Mouse (Mus musculus): Measurements from ENCODE around the gene Stoml1. TPM values are rescaled to one million over a fixed set of nuclear protein-coding genes. Genes with fewer than 3 reads are reported as not detected.

Stoml1 gene
- total RNA-seq, 2 experiments from 2014 or later, result 78.5 to 79.8 TPM

GRCm38 (mm10) chr9:58297961-58298477, 45.1 kb downstream of the Stoml1 start:
- no peak for DNase-seq (ENCODE audit: low spot score in 2 of 2)

- DNase-seq (ENCODE audit: low spot score in 2 of 2), result no peak
Measured at GRCm38 (mm10) chr9:58299356-58299799, 46.4 kb downstream of the Stoml1 start.

GRCm38 (mm10) chr9:58303115-58303514, 50.2 kb downstream of the Stoml1 start:
- DNase-seq (ENCODE audit: low spot score in 2 of 2), result no peak

DNA sequence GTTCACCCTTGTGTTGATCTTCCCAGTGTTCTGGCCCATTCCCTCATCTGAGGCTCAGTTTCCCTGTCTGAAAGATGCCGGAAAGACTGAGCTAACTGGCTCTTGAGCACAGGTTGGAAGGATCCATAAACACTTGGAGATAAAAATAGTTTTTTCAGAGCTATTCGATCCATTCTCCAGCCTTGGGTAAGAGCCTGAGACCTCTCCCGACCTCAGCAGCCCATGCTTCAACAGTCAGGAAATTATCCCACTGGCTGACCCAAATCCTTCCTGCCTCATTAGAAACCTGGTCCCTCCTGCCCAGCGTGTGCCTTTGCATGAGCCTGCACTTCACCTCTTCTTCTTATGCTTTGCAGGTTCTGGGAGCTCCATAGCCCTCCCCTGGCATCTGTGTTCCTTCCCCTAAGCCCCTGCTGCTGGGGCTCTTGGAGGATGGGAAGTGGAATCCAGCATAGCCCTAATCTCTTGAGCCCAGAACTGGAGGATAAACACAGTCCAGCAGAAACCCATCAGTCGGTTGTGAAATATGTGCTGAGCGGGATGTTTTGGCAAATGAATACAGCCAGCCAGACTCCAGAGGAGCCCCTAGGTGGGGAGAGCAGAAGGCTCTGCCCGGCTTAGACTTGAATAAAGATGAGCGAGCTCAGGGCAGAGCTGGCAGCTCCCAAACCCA, 50.8 kb downstream of the Stoml1 start:
- no peak for DNase-seq (ENCODE audit: low spot score in 2 of 2)

- DNase-seq (ENCODE audit: low spot score in 2 of 2), result no peak
Measured at GRCm38 (mm10) chr9:58305686-58306085, 52.7 kb downstream of the Stoml1 start.

DNA sequence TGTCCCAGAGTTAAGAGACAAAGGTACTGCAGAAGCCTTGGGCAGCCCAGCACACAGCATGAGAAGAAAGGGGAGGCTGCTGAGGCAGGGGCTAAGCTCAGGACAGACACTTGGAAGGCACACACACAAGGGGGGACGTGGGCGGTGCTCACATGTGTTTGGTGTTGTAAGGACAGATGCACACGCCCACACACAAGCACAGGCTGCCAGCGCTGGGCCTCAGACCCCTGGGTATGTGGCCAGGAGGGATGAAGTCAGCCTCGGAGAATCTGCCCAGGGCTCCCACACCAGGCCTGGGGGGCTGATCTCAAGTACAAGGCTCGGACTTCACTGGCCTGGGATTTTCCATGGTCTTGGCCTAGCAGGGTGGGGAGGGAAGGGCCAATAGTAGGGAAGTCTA, 55.4 kb downstream of the Stoml1 start:
- DNase-seq (ENCODE audit: low spot score in 2 of 2), result peak in 1 of 2 experiments; percentile 51

DNA sequence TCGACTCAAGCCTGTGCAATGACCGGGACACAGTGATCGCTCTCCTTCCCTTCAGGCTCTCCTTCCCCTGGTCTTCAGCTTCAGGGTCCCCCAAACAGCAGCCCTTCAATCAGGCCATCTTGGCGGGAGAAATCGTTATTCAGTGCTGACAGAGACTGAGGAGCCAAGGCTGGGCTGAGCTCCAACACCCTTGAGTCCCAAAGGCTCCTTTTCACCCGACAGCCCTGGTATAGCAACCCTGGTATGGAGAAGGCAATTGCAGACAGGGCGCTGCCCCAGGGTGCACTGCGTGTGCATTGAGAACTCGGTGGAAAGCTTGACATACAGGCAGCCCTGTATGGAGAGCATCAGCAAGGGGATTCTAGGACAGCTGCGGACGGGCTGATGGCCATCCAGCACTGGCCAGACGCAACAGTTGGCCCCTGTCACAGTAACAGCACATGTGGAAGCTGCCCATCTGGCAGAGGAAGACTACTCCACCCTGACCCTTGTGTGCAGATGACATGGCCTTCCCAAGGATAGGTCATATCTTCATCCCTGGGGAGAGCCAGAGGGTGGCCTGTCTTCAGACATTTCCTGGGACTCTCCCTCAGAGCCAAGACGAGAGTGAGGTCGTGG, 57.2 kb downstream of the Stoml1 start:
- DNase-seq (ENCODE audit: low spot score in 2 of 2), result no peak

GRCm38 (mm10) chr9:58311191-58311910, 58.4 kb downstream of the Stoml1 start:
- DNase-seq (ENCODE audit: low spot score in 2 of 2), result no peak

Small RNAs within 50 kb of the gene (microRNA-seq; reads per million reads assigned to microRNA genes)
- 0 reads per million in 2 experiments for gene Mir6385

Other genes starting within 250 kb of the Stoml1 start
- gene Cyp11a1, start 246.8 kb upstream of the Stoml1 start, total RNA-seq (2021), result 1 to 10 TPM; 1.1 to 2.4 TPM
- 10 to 100 TPM in 1 of 2 experiments, 1 to 10 TPM in 1; 6.3 to 10.8 TPM for gene Stra6, start 189.4 kb upstream of the Stoml1 start, total RNA-seq (2021)
- gene Ccdc33, start 134.3 kb upstream of the Stoml1 start, total RNA-seq (2021), result 1 to 10 TPM in 1 of 2 experiments, under 1 TPM in 1; 0.64 to 1.7 TPM
- gene Islr, start 48.9 kb upstream of the Stoml1 start, total RNA-seq (2021), result 10 to 100 TPM; 10.8 to 15.5 TPM
- 100 to 1,000 TPM; 193 to 208 TPM for gene Islr2, start 48.8 kb upstream of the Stoml1 start, total RNA-seq (2021)
- 1 to 10 TPM; 8.5 to 9.8 TPM for gene Pml, start 3.4 kb upstream of the Stoml1 start, total RNA-seq (2021)
- gene Loxl1, start 60.0 kb downstream of the Stoml1 start, total RNA-seq (2021), result 1 to 10 TPM; 3.6 to 6.2 TPM
- not detected for gene Tbc1d21, start 117.3 kb downstream of the Stoml1 start, total RNA-seq (2021)
- 100 to 1,000 TPM; 187 to 197 TPM for gene Insyn1, start 235.4 kb downstream of the Stoml1 start, total RNA-seq (2021)